Mouse (Mus musculus) stomach, postnatal 0 days (tissue): ENCODE results near the gene Baiap2l2.

Experiments
- CTCF ChIP-seq: IDR thresholded peaks from 2 replicates; pipeline ENCODE4 v1.5.1; 2016; ENCODE audit warnings: antibody characterized with exemption, low read depth, mild to moderate bottlenecking, moderate library complexity
- EP300 ChIP-seq: optimal IDR thresholded peaks from 2 replicates; pipeline ENCODE3; 2016; ENCODE audit warnings: antibody characterized with exemption

- no peak for TF ChIP-seq CTCF
- TF ChIP-seq EP300: no peak
These were observed 7.6 kb downstream of the Baiap2l2 start for GRCm38 (mm10) chr15:79277728-79278127.
